Mouse (Mus musculus): ENCODE measurements at regions not wholly inside any gene's neighbourhood (a gene's known extent, or its start where the extent isn't known, plus 50 kb on each side); places are given as distances from the start of the nearest gene placed in this dataset.

- WGBS, result 90% methylated on average over 3 of the region's 3 CpGs
- H3K36me3 ChIP-seq, result no peaks in the 10 kb centered on the region
- H3K9me3 ChIP-seq (replicated peaks), result no peaks in the 10 kb centered on the region
- H3K27me3 ChIP-seq, result no peaks in the 10 kb centered on the region
- no peak overlapping the region for H3K4me3 ChIP-seq (replicated peaks)
- H3K4me2 ChIP-seq, result no peak overlapping the region
- no peaks in the 10 kb centered on the region for H3K4me1 ChIP-seq
- H3K9ac ChIP-seq, result no peak overlapping the region
- ATAC-seq (replicated peaks; ENCODE audit: low FRiP score), result no peak
- H3K27ac ChIP-seq, result no peak overlapping the region
Observed at GRCm38 (mm10) chr7:40195366-40195765, 677.8 kb downstream of the Zfp619 start.

DNA sequence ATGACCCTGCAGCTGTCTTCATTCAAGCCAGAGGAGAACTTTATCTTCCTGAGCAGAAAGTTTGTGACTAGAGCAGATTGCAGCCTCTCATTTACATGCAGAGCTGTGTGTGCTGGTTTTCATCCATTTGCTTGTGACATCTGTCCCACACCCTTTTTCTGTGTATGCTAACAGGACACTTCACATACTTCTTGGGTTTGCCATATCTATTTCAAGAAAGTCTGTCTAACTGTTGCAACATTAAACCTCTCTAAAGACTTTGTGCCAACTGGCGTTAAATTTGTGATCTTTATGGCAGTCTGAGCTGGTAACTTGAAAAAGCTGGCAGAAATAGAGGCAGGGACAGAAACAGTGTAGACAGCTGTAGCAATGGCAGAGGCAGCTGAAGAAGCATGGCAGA lies 685.0 kb downstream of the Zfp619 start:
- no peak overlapping the region for H3K4me2 ChIP-seq
- H3K4me1 ChIP-seq, result no peaks in the 10 kb centered on the region
- 65% methylated on average over 1 of the region's 1 CpGs for WGBS
- H3K9me3 ChIP-seq (replicated peaks), result no peaks in the 10 kb centered on the region
- H3K9ac ChIP-seq, result no peak overlapping the region
- no peak for ATAC-seq (replicated peaks; ENCODE audit: low FRiP score)
- no peaks in the 10 kb centered on the region for H3K27me3 ChIP-seq
- H3K4me3 ChIP-seq (replicated peaks), result no peak overlapping the region
- H3K36me3 ChIP-seq, result no peaks in the 10 kb centered on the region
- H3K27ac ChIP-seq, result no peak overlapping the region

- Histone ChIP-seq H3K4me3 (replicated peaks) (no peak overlapping the region), H3K36me3 (no peaks in the 10 kb centered on the region), H3K9ac (no peak overlapping the region), H3K27me3 (no peaks in the 10 kb centered on the region), H3K4me2 (no peak overlapping the region), H3K9me3 (replicated peaks) (no peaks in the 10 kb centered on the region), H3K27ac (no peak overlapping the region), H3K4me1 (peaks cover 5% of the 10 kb centered on the region; the same call in 1 of the 2 replicates)
- no peak for ATAC-seq (replicated peaks; ENCODE audit: low FRiP score)
- 74% methylated on average over 5 of the region's 5 CpGs for WGBS
Observed at GRCm38 (mm10) chr7:40211956-40212355, 686.2 kb upstream of the Vstm2b start.

DNA sequence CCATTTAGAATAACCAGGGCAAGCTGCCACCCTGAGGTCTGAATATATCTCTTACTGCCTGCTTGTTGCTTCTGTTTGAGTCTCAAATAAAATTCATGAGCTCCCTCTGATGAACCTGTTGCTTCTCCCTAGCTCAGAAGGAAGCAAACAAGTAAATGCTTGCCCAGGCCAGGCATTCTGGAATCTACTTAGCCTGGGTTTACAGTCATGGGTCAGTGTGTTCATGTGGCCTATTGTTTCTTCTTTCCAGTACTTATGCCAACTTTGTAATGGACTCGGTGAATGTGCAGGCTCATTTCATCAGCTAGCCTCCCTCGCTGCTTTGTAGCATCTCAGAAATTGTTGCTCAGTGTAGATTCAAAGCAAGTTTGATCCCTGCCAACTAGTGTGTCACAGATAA lies 685.6 kb upstream of the Vstm2b start:
- 73% methylated on average over 2 of the region's 2 CpGs for WGBS
- H3K27me3 ChIP-seq, result no peaks in the 10 kb centered on the region
- H3K9me3 ChIP-seq (replicated peaks), result no peaks in the 10 kb centered on the region
- no peak for ATAC-seq (replicated peaks; ENCODE audit: low FRiP score)
- H3K9ac ChIP-seq, result no peak overlapping the region
- H3K4me1 ChIP-seq, result peaks cover 8% of the 10 kb centered on the region; the same call in 1 of the 2 replicates
- no peak overlapping the region for H3K4me3 ChIP-seq (replicated peaks)
- no peak overlapping the region for H3K4me2 ChIP-seq
- H3K36me3 ChIP-seq, result no peaks in the 10 kb centered on the region
- H3K27ac ChIP-seq, result no peak overlapping the region

DNA sequence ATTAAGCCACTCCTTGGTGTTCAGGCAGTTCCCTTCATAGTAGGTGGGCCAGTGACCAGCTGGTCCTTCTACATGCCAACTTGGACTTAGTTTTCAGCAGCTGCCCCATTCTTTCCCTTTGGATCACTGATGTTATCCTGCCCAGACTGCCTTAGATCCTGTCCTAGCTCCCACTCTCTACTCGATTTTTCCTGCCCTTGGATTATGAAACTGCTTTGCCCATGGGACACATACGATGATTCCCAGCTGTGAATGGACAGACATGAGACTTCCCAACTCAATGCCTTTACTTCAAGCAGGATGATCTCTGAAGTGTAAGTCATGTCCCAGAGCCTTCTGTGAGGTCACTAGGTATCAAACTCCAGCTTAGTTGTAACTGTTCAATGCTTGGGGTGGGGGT lies 684.5 kb upstream of the Vstm2b start:
- Histone ChIP-seq H3K4me2 (no peak overlapping the region), H3K27me3 (no peaks in the 10 kb centered on the region), H3K9ac (no peak overlapping the region), H3K27ac (no peak overlapping the region), H3K4me3 (replicated peaks) (no peak overlapping the region), H3K4me1 (peaks cover 8% of the 10 kb centered on the region; the same call in 1 of the 2 replicates), H3K9me3 (replicated peaks) (no peaks in the 10 kb centered on the region), H3K36me3 (no peaks in the 10 kb centered on the region)
- 66% methylated on average over 2 of the region's 2 CpGs for WGBS
- ATAC-seq (replicated peaks; ENCODE audit: low FRiP score), result no peak

- peak; percentile 44; the same call in 1 of the 2 replicates for ATAC-seq (replicated peaks; ENCODE audit: low FRiP score)
- Histone ChIP-seq H3K9ac (no peak overlapping the region), H3K27me3 (no peaks in the 10 kb centered on the region), H3K4me2 (no peak overlapping the region), H3K4me3 (replicated peaks) (no peak overlapping the region), H3K36me3 (no peaks in the 10 kb centered on the region), H3K27ac (no peak overlapping the region), H3K4me1 (peaks cover 8% of the 10 kb centered on the region; the same call in 1 of the 2 replicates), H3K9me3 (replicated peaks) (no peaks in the 10 kb centered on the region)
- 37% methylated on average over 4 of the region's 4 CpGs for WGBS
Observed at GRCm38 (mm10) chr7:40214395-40214794, 683.7 kb upstream of the Vstm2b start.

- no peak overlapping the region for H3K4me3 ChIP-seq (replicated peaks)
- no peak overlapping the region for H3K9ac ChIP-seq
- no peaks in the 10 kb centered on the region for H3K36me3 ChIP-seq
- ATAC-seq (replicated peaks; ENCODE audit: low FRiP score), result no peak
- H3K9me3 ChIP-seq (replicated peaks), result no peaks in the 10 kb centered on the region
- H3K27ac ChIP-seq, result no peak overlapping the region
- peaks cover 8% of the 10 kb centered on the region; the same call in 1 of the 2 replicates for H3K4me1 ChIP-seq
- WGBS, result 71% methylated on average over 2 of the region's 2 CpGs
- H3K27me3 ChIP-seq, result no peaks in the 10 kb centered on the region
- H3K4me2 ChIP-seq, result no peak overlapping the region
Observed at GRCm38 (mm10) chr7:40215271-40215670, 682.9 kb upstream of the Vstm2b start.

DNA sequence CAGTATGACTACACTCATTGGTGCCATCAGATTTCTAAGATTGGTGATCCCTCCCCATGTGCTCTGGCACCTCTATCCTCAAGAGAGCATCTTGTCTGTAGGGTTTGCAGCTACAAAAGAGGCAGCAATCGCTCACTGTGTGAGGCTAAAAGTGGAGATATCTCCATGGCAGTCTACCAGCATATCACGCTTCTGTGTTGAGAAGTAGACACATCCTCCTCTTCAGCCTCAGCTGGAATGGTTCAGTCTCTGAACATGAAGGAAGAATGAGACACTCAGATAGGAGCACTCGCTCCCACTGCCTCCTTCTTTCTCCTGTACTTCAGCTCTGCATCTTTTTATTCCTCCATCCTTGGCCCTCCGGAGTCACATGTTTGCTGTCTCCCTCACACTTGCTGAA lies 677.6 kb upstream of the Vstm2b start:
- no peaks in the 10 kb centered on the region for H3K27me3 ChIP-seq
- 0 out of 2 replicates have a peak, but pooled peaks cover 3% of the 10 kb centered on the region for H3K4me1 ChIP-seq
- H3K27ac ChIP-seq, result no peak overlapping the region
- no peak overlapping the region for H3K9ac ChIP-seq
- no peak overlapping the region for H3K4me3 ChIP-seq (replicated peaks)
- no peak overlapping the region for H3K4me2 ChIP-seq
- H3K36me3 ChIP-seq, result no peaks in the 10 kb centered on the region
- WGBS, result 82% methylated on average over 4 of the region's 4 CpGs
- no peak for ATAC-seq (replicated peaks; ENCODE audit: low FRiP score)
- no peaks in the 10 kb centered on the region for H3K9me3 ChIP-seq (replicated peaks)

GRCm38 (mm10) chr7:40245188-40245587 lies 652.9 kb upstream of the Vstm2b start:
- no peak for ATAC-seq (replicated peaks; ENCODE audit: low FRiP score)
- Histone ChIP-seq H3K4me1 (no peaks in the 10 kb centered on the region), H3K9ac (no peak overlapping the region), H3K4me3 (replicated peaks) (no peak overlapping the region), H3K27ac (no peak overlapping the region), H3K36me3 (no peaks in the 10 kb centered on the region), H3K27me3 (no peaks in the 10 kb centered on the region), H3K4me2 (no peak overlapping the region), H3K9me3 (replicated peaks) (no peaks in the 10 kb centered on the region)
- 87% methylated on average over 8 of the region's 8 CpGs for WGBS

- WGBS, result 68% methylated on average over 2 of the region's 2 CpGs
- no peaks in the 10 kb centered on the region for H3K4me1 ChIP-seq
- no peak for ATAC-seq (replicated peaks; ENCODE audit: low FRiP score)
Observed at GRCm38 (mm10) chr7:40248521-40248920, 649.6 kb upstream of the Vstm2b start.

GRCm38 (mm10) chr7:40253486-40253885 lies 644.6 kb upstream of the Vstm2b start:
- no peak overlapping the region for H3K4me2 ChIP-seq
- no peak overlapping the region for H3K4me3 ChIP-seq (replicated peaks)
- no peaks in the 10 kb centered on the region for H3K36me3 ChIP-seq
- 69% methylated on average over 2 of the region's 2 CpGs for WGBS
- no peak overlapping the region for H3K9ac ChIP-seq
- ATAC-seq (replicated peaks; ENCODE audit: low FRiP score), result no peak
- H3K27me3 ChIP-seq, result no peaks in the 10 kb centered on the region
- H3K9me3 ChIP-seq (replicated peaks), result no peaks in the 10 kb centered on the region
- no peaks in the 10 kb centered on the region for H3K4me1 ChIP-seq
- no peak overlapping the region for H3K27ac ChIP-seq

More at GRCm38 (mm10) chr7:40248521-40248920, 649.6 kb upstream of the Vstm2b start:
- Histone ChIP-seq H3K27ac (no peak overlapping the region), H3K9ac (no peak overlapping the region), H3K4me2 (no peak overlapping the region), H3K27me3 (no peaks in the 10 kb centered on the region), H3K36me3 (no peaks in the 10 kb centered on the region), H3K9me3 (replicated peaks) (no peaks in the 10 kb centered on the region), H3K4me3 (replicated peaks) (no peak overlapping the region)

DNA sequence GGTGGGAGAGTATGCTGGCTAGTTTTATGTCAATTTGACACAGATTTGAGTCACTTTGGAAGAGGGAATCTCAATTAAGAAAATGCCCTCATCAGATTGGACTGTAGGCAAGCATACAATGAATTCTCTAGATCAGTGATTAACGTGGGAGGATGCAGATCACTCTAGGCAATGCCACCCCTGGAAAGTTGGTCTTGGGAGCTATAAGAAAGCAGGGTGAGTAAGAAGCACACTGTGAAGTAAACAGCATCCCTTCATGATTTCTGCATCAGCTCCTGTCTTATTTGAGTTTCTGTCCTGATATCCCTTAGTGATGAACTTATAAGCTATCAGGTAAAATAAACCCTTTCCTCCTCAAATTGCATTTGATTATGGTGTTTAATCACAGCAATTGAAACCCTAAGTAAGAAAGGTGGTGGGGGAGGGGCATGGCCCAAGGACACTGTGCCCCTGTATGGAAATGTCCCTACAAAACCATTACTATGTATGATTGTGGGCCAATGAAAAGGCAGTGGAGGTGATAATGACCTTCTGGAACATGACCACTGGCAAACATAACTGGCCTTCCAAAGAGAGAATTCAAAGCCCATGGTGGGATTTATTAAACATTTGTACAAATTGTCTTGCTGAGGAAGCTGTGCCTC lies 640.3 kb upstream of the Vstm2b start:
- Histone ChIP-seq H3K27me3 (no peaks in the 10 kb centered on the region), H3K9ac (no peak overlapping the region), H3K4me2 (no peak overlapping the region), H3K36me3 (no peaks in the 10 kb centered on the region), H3K27ac (no peak overlapping the region), H3K9me3 (replicated peaks) (no peaks in the 10 kb centered on the region), H3K4me1 (no peaks in the 10 kb centered on the region), H3K4me3 (replicated peaks) (no peak overlapping the region)
- 69% methylated on average over 1 of the region's 1 CpGs for WGBS
- no peak; the same call in 1 of the 2 replicates for ATAC-seq (replicated peaks; ENCODE audit: low FRiP score)

- Histone ChIP-seq H3K9ac (no peak overlapping the region), H3K27ac (no peak overlapping the region), H3K9me3 (replicated peaks) (no peaks in the 10 kb centered on the region), H3K4me2 (no peak overlapping the region), H3K36me3 (no peaks in the 10 kb centered on the region), H3K27me3 (no peaks in the 10 kb centered on the region), H3K4me3 (replicated peaks) (no peak overlapping the region), H3K4me1 (no peaks in the 10 kb centered on the region)
- WGBS, result 55% methylated on average over 6 of the region's 6 CpGs
- peak; percentile 73; the same call in 1 of the 2 replicates for ATAC-seq (replicated peaks; ENCODE audit: low FRiP score)
Observed at GRCm38 (mm10) chr7:40258377-40258739, 639.8 kb upstream of the Vstm2b start.

Measured in kidney, embryonic 15.5 days (tissue).